Mouse (Mus musculus): Measurements from ENCODE around the gene Gm14409. TPM values are rescaled to one million over a fixed set of nuclear protein-coding genes. Genes with fewer than 3 reads are reported as not detected.
"Not testable (repeated sequence)": the region's sequence is repeated elsewhere in the genome, so short reads cannot be mapped to it uniquely, and the experiment has no call there.

The Gm14409 gene
- polyA plus RNA-seq (2015; fragmentation: Nextera tagmentation; extraction: Ambion mirVana) = not detected in 2 replicates

DNA sequence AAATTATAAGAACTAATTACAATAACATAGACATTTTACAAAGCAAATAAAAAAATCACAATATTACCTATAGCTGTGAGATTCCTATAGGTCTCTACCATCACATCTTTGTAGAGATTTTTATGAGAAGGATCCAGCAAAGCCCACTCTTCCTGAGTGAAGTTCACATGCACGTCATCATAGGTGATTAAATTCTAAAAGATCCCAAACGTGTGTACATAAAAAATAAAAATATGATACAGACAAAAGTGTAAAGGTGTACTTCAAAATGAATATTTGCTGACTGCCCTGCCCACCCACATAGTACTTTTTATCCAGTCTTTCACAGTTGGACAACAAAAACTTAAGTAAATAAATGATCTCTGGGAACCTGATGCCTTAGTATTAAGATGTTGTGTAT is at the start of gene Gm14409:
Gene Gm14409, minus strand, starts transcription at position 101 of the 400 bp plus-strand sequence.
- H3K27ac ChIP-seq (replicated peaks); H3K27me3 ChIP-seq; H3K9ac ChIP-seq; ATAC-seq (ENCODE audit: insufficient number of reproducible peaks, low FRiP score, low TSS enrichment, low read depth); H3K4me1 ChIP-seq; H3K4me2 ChIP-seq (replicated peaks); H3K4me3 ChIP-seq (replicated peaks); H3K36me3 ChIP-seq; H3K9me3 ChIP-seq (replicated peaks): not testable (repeated sequence)
- WGBS = no CpG with 5 or more reads among the region's 2 CpGs

DNA sequence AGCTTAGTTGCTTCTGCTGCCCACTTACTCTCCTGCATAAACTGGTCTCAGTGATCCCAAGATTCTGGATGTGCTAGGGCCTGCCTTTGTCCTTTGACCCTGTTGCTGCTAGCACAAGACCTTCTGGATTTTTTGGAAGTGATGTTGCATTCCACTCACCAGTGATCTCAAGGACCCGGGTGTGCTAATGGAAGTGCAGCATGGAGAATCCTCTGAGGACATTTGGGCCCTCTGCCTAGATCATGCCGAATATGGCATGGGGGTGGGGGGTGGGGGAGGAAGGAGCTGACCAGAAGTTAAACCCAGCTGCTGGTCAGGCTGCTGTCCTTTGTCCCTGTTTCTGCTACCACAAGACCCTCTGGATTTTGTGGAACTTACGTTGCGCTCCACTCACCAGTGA is 42.8 kb upstream of the Gm14409 start:
- H3K9ac ChIP-seq; ATAC-seq (ENCODE audit: insufficient number of reproducible peaks, low FRiP score, low TSS enrichment, low read depth); H3K4me3 ChIP-seq (replicated peaks); H3K27ac ChIP-seq (replicated peaks); H3K9me3 ChIP-seq (replicated peaks); H3K27me3 ChIP-seq; H3K4me2 ChIP-seq (replicated peaks); H3K36me3 ChIP-seq; H3K4me1 ChIP-seq: not testable (repeated sequence)
- WGBS = 82% methylated on average over 4 of the region's 4 CpGs

DNA sequence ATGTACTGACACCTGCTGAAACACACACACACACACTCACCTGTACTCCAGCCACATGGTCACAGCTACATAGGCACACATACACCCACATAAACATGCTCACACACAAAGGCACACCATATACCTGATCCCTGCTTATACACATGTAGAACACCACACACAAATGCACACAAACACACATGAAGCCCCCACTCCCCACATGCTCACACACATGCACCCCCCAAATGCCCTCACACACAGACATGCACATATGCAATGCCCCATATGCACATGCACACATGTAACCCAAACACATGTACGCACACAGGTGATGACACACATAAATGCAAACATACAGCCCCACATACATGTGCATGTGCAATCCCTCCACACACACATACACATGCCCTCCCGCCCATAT is 38.1 kb upstream of the Gm14409 start:
- H3K9ac ChIP-seq; H3K4me3 ChIP-seq (replicated peaks); H3K27me3 ChIP-seq; H3K4me2 ChIP-seq (replicated peaks); H3K27ac ChIP-seq (replicated peaks); H3K4me1 ChIP-seq; H3K36me3 ChIP-seq; H3K9me3 ChIP-seq (replicated peaks); ATAC-seq (ENCODE audit: insufficient number of reproducible peaks, low FRiP score, low TSS enrichment, low read depth): not testable (repeated sequence)
- WGBS = no CpG with 5 or more reads among the region's 2 CpGs

DNA sequence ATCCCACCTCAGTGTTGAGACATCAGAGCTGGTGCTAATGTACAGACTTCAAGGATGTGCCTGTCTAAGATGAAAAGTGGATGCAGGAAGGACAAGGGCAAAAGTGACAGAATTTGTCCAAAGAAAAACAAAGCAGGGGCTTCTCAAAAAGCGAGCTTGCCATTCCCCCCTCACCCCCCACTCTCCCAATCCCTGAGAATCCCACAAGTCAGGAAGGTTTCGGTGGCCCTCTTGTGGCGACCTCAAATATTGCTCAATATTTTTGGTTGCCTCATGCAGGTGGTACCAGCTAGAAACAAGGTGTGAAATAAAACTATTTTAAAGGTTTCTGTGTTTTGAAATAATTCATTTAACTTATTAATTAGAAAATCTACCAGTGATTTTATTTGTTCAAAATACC is 16.9 kb upstream of the Gm14409 start:
- H3K36me3 ChIP-seq; H3K4me1 ChIP-seq; H3K27ac ChIP-seq (replicated peaks); H3K27me3 ChIP-seq; ATAC-seq (ENCODE audit: insufficient number of reproducible peaks, low FRiP score, low TSS enrichment, low read depth); H3K9me3 ChIP-seq (replicated peaks); H3K4me2 ChIP-seq (replicated peaks); H3K4me3 ChIP-seq (replicated peaks); H3K9ac ChIP-seq: not testable (repeated sequence)
- WGBS = 32% methylated on average over 3 of the region's 3 CpGs

DNA sequence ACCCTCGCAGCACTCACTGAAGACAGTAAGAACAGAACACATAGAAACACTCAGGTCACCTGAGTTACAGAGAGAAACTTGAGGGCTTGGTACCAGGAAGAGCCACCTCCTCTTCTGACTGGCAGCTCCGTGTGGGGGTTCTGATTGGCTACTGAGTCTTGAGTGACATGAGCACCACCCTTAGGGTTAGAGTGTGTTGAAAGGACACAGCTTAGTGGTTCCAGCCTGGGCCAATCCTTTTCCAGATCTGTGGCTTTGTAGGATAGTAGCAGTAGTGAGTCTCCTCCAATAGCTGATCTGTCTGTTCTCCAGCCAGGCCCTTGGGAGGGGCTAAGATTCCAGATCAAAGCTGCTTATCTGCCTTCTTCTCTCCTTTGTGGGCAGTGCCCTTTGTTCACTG is 10.9 kb upstream of the Gm14409 start:
- not testable (repeated sequence) for H3K9ac ChIP-seq; H3K27me3 ChIP-seq; H3K27ac ChIP-seq (replicated peaks); ATAC-seq (ENCODE audit: insufficient number of reproducible peaks, low FRiP score, low TSS enrichment, low read depth); H3K9me3 ChIP-seq (replicated peaks); H3K4me1 ChIP-seq; H3K36me3 ChIP-seq; H3K4me3 ChIP-seq (replicated peaks); H3K4me2 ChIP-seq (replicated peaks)
- 80% methylated on average over 1 of the region's 2 CpGs for WGBS

DNA sequence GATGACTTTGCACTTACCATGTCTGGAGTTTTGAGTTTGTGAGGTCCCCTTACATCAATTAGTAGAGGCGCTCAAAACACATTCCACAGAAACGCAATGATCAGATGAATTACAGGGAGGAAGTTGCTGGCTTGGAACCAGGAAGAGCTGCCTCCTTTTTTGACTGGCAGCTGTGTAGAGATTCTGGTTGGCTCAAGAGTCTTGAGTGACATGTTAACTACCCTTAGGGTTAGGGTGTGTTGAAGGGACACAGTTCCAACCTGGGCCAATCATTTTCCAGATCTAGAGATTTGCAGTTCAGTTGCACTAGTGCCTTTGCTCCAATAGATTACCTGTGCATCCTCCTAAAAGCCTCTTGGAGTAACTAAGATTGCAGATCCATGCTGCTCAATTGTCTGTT is 5.4 kb upstream of the Gm14409 start:
- 88% methylated on average over 2 of the region's 2 CpGs for WGBS

DNA sequence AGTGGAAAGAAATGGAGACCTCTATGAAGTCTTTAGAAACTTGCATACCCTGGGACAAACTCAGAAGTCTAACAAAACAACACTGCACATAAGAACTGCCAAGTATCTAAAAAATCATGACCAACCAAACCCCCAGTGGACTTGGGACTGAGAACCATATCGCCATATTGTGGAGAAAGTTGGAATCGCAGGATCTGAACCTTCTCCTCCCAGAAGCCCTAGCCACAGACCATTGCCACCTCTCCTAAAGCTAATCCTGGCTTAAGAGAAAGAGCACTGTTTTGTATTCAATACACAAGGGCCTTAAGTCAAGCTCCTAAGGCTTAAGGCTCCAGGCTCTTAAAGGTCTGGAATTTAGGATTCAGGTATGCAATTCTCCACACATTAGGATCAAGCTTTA is 19.4 kb downstream of the Gm14409 start:
- not testable (repeated sequence) for H3K27me3 ChIP-seq; H3K4me1 ChIP-seq; ATAC-seq (ENCODE audit: insufficient number of reproducible peaks, low FRiP score, low TSS enrichment, low read depth); H3K27ac ChIP-seq (replicated peaks); H3K9ac ChIP-seq; H3K36me3 ChIP-seq; H3K4me2 ChIP-seq (replicated peaks); H3K9me3 ChIP-seq (replicated peaks); H3K4me3 ChIP-seq (replicated peaks)
- 81% methylated on average over 2 of the region's 2 CpGs for WGBS

More for the DNA sequence above, 5.4 kb upstream of the Gm14409 start:
- not testable (repeated sequence) for H3K9ac ChIP-seq; H3K36me3 ChIP-seq; H3K4me1 ChIP-seq; H3K9me3 ChIP-seq (replicated peaks); ATAC-seq (ENCODE audit: insufficient number of reproducible peaks, low FRiP score, low TSS enrichment, low read depth); H3K27ac ChIP-seq (replicated peaks); H3K4me2 ChIP-seq (replicated peaks); H3K4me3 ChIP-seq (replicated peaks); H3K27me3 ChIP-seq

DNA sequence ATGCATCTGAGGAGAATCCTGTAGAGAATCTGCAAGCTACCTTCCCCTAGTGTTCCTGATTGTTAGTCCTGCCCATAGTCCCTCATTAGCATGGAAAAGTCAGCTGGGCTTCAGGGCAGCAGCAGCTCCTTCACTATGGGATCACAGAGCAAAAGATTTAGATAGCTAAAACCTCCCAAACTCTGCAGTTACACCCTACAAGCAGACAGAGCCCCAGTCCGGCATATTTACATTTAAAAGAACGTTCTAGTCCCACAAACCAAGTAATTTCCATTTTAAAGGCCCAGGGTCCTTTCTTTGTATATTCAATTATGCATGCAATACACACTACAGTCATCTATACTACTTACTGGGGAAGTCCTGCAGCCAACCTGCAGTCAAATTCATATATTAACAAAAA is 36.4 kb downstream of the Gm14409 start:
- H3K9me3 ChIP-seq (replicated peaks); H3K36me3 ChIP-seq; ATAC-seq (ENCODE audit: insufficient number of reproducible peaks, low FRiP score, low TSS enrichment, low read depth); H3K4me3 ChIP-seq (replicated peaks); H3K9ac ChIP-seq; H3K4me1 ChIP-seq; H3K27ac ChIP-seq (replicated peaks); H3K4me2 ChIP-seq (replicated peaks); H3K27me3 ChIP-seq: not testable (repeated sequence)
- WGBS = 64% methylated on average over 2 of the region's 2 CpGs

Other genes with a start within 250 kb of the Gm14409 start
- gene Gm14401, start 192.7 kb downstream of the Gm14409 start, polyA plus RNA-seq (2015; fragmentation: Nextera tagmentation; extraction: Ambion mirVana) = not detected in 2 replicates
- gene Gm14410, start 60.6 kb downstream of the Gm14409 start, polyA plus RNA-seq (2015; fragmentation: Nextera tagmentation; extraction: Ambion mirVana) = 22.7 and 27.0 TPM in 2 replicates
- 0.17 and 0.51 TPM in 2 replicates for gene Gm14412, start 57.3 kb upstream of the Gm14409 start, polyA plus RNA-seq (2015; fragmentation: Nextera tagmentation; extraction: Ambion mirVana)
- 7.3 and 8.7 TPM in 2 replicates for gene Gm14418, start 131.3 kb upstream of the Gm14409 start, polyA plus RNA-seq (2015; fragmentation: Nextera tagmentation; extraction: Ambion mirVana)
- gene Zfp970, start 197.7 kb upstream of the Gm14409 start, polyA plus RNA-seq (2015; fragmentation: Nextera tagmentation; extraction: Ambion mirVana) = 11.1 and 11.8 TPM in 2 replicates
- gene Gm14403, start 231.2 kb upstream of the Gm14409 start, polyA plus RNA-seq (2015; fragmentation: Nextera tagmentation; extraction: Ambion mirVana) = 4.9 and 5.3 TPM in 2 replicates